Mouse (Mus musculus) splenic B cell, adult 2 months (primary cell): ENCODE measurements around the gene Ccr10.

Source experiments
- DNase-seq: peaks from one replicate; pipeline ENCODE4 v3.0.0-alpha.2; 2011; ENCODE audit warnings: low read depth, low spot score
- H3K27me3 ChIP-seq: 2 replicates; pipeline ENCODE4 v1.6.1; 2012; ENCODE audit warnings: mild to moderate bottlenecking, low read length, moderate library complexity, mixed read lengths; ENCODE audit not compliant: control insufficient read depth, poor library complexity, insufficient read depth, severe bottlenecking
- H3K36me3 ChIP-seq: 2 replicates; pipeline ENCODE4 v1.6.1; 2012; ENCODE audit warnings: mild to moderate bottlenecking, low read length, moderate library complexity, mixed read lengths; ENCODE audit not compliant: control insufficient read depth, poor library complexity, insufficient read depth, severe bottlenecking

Ccr10 gene

DNA sequence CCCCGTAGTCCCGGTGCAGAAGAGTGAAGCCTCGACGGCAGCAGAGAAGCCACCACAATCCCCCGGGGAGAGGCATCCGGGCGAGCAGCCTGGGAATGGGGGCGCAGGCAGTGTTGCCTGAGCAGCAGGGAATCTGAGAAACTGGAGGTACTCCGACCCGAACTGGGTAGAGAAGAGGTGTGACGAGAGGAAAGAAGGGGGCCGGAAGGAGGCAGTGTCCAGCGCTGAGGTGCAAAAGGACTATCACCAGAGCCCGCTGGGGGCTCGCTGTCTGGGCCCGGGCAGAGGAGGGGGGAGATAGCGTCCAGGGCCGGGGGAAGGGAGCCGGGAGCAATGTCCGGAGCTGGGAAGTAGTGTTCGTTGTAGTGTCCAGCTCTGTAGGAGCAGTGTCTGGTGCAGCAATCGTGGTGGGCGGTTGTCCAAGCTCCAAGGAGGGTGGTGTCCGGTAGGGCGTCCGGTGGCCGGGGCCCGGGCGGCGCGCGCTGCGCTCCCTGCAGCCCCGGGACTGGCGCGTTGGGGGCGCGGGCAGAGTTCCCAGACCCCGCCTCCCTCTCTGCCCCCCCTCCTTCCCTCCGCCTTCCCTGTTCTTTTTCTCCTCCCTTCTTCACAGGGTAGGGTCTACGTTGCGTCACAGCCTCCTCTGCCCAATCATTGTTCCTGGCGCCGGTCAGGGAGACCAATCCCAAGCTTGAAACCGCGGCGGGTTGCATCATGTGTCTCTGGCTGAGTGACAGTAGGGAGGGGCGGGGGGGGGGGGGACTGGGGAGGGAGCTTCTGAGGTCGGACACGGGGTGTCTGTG lies 4.2 kb downstream of the Ccr10 start, which contains the start of gene Plekhh3:
TSS of gene Plekhh3 (minus strand) at position 541 of the 800 bp plus-strand sequence.
- Histone ChIP-seq H3K36me3 (no peaks in the 10 kb centered on the region), H3K27me3 (peaks cover 3% of the 10 kb centered on the region)
- DNase-seq = peak; percentile 83

DNA sequence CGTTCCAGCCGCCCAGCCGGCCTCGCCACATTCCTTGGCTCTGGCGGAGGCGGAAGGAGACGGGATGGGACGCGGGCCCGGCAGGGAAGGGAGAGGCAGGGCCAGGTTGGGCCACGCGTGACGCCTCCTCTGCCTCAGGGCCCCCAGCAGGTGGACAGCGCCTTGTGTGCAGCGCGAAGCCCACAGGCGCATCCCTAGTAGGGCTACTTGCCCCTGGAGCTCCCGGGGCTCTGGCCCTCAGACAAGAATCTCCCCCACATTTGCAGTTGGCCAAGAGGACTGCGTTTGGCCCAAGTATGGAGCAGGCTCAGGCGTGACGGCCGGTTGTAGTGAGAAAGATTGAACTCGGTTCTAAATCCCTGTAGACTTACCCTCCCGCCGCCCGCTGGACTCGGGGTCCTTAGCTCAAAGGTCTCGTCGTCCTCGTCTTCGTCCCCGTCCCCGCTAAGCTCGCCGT lies 4.9 kb downstream of the Ccr10 start, which contains the start of gene Cntnap1:
TSS of gene Cntnap1 (plus strand) at position 170 of the 457 bp plus-strand sequence.
- Histone ChIP-seq H3K36me3 (no peaks in the 10 kb centered on the region), H3K27me3 (peaks cover 3% of the 10 kb centered on the region)
- peak; percentile 22 for DNase-seq

- Histone ChIP-seq H3K27me3 (peaks cover 2% of the 10 kb centered on the region), H3K36me3 (no peaks in the 10 kb centered on the region)
- DNase-seq = no peak
Measured at GRCm38 (mm10) chr11:101169301-101170107, 5.7 kb downstream of the Ccr10 start.

GRCm38 (mm10) chr11:101168301-101168980 lies 6.8 kb downstream of the Ccr10 start:
- Histone ChIP-seq H3K27me3 (peaks cover 4% of the 10 kb centered on the region), H3K36me3 (no peaks in the 10 kb centered on the region)
- no peak for DNase-seq

- peaks cover 4% of the 10 kb centered on the region for H3K27me3 ChIP-seq
Measured at GRCm38 (mm10) chr11:101167963-101168300, 7.3 kb downstream of the Ccr10 start.

GRCm38 (mm10) chr11:101167211-101167962 lies 7.9 kb downstream of the Ccr10 start:
- no peak for DNase-seq
- H3K27me3 ChIP-seq = peaks cover 4% of the 10 kb centered on the region
- H3K36me3 ChIP-seq = no peaks in the 10 kb centered on the region

More at GRCm38 (mm10) chr11:101167963-101168300, 7.3 kb downstream of the Ccr10 start:
- no peaks in the 10 kb centered on the region for H3K36me3 ChIP-seq
- DNase-seq = no peak

GRCm38 (mm10) chr11:101166357-101166756 lies 8.9 kb downstream of the Ccr10 start:
- DNase-seq = no peak
- Histone ChIP-seq H3K36me3 (no peaks in the 10 kb centered on the region), H3K27me3 (peaks cover 4% of the 10 kb centered on the region)

- peak; percentile 30 for DNase-seq
- Histone ChIP-seq H3K27me3 (peaks cover 4% of the 10 kb centered on the region), H3K36me3 (no peaks in the 10 kb centered on the region)
Measured at GRCm38 (mm10) chr11:101164677-101165580, 10.3 kb downstream of the Ccr10 start.

GRCm38 (mm10) chr11:101164351-101164665 lies 10.9 kb downstream of the Ccr10 start:
- no peak for DNase-seq
- no peaks in the 10 kb centered on the region for H3K36me3 ChIP-seq
- peaks cover 4% of the 10 kb centered on the region for H3K27me3 ChIP-seq

DNA sequence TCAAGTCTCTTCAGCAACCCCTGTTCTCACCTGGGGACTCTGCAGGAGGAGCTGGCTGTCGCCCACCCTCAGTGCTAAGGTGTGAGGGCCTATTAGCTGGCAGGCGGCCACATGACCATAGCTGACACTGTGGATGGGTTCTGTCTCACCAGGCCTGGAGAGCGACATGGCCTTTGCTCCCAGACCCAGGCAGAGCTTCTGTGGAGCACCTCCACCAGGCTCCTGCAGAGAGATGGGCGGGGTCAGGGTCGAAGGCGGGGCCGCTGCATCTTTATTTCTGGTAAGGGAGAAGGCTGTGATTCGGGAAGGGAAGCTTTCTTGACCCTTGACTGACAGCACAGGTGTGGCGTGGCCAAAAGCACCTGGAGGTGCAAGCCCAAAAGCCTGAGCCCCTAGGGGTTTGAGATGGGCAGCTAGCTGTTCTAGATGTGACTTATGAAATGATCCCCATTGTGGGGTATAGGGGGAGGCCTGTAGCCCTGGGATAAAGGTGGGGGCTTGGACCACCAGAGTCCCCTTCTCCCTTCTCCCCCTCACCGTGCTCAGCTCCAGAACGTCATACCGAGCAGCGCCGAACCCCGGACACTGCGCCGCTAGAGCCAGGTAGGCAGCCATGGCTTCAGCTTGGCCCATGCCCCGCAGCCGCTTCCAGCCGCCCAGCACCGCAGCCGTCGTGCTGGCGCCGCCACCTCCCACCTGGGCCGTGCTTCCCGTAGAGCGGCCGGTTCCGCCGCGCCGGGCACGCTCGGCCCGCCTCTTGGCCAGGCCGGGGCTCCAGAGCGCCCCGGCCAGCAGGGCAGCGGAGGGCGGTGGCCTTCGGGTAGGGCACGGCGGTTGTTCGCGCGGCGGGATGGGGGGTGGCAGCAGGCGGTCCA lies 11.5 kb downstream of the Ccr10 start:
- Histone ChIP-seq H3K27me3 (peaks cover 2% of the 10 kb centered on the region), H3K36me3 (no peaks in the 10 kb centered on the region)
- DNase-seq = no peak

- no peak for DNase-seq
- Histone ChIP-seq H3K36me3 (no peaks in the 10 kb centered on the region), H3K27me3 (peaks cover 2% of the 10 kb centered on the region)
Measured at GRCm38 (mm10) chr11:101162772-101163171, 12.5 kb downstream of the Ccr10 start.

DNA sequence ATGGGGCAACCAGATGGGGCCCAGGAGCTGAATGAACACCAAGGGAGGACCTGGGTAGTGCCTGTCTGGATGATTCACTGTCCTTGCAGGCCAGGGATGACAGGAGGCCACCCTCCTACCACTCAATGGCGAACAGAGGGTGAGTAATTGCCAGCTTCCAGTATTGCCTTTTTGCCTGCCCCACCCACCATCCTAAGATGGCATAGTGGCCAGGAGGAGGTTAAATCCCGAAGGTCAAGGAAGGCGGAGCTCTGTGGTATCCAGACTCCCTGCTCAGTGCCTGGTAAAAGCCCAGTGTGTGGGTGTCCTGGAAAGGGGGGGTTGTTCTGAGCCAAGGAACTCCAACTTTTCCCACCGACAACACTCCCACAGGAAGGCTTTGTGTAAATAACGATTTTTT lies 12.9 kb downstream of the Ccr10 start:
- peaks cover 2% of the 10 kb centered on the region for H3K27me3 ChIP-seq
- H3K36me3 ChIP-seq = no peaks in the 10 kb centered on the region
- no peak for DNase-seq

- H3K27me3 ChIP-seq = peaks cover 2% of the 10 kb centered on the region
- H3K36me3 ChIP-seq = no peaks in the 10 kb centered on the region
- DNase-seq = no peak
Measured at GRCm38 (mm10) chr11:101161551-101161950, 13.7 kb downstream of the Ccr10 start.
